Mouse (Mus musculus) intestine, embryonic 16.5 days (tissue): ENCODE measurements around the gene Tmem86b. TPM values are rescaled to one million over a fixed set of nuclear protein-coding genes. Genes with fewer than 3 reads are reported as not detected.
"Not testable (repeated sequence)": the region's sequence is repeated elsewhere in the genome, so short reads cannot be mapped to it uniquely, and the experiment has no call there.

Experiments used
- ATAC-seq: fragments of 200-750 bp; cut with Nextera tagmentation; 2 replicates; pipeline ENCODE4 v1.8.0; 2017; ENCODE audit warnings: moderate TSS enrichment, moderate library complexity
- H3K27ac ChIP-seq: fragments of 300-500 bp; sonication (generic); 2 replicates; pipeline ENCODE4 v1.5.1; 2014; ENCODE audit warnings: mild to moderate bottlenecking, low read length
- H3K27me3 ChIP-seq: fragments of 300-500 bp; sonication (generic); replicated peaks from 2 replicates; pipeline ENCODE4 v1.6.1; 2014; ENCODE audit warnings: low read length, control low read depth, mixed read lengths; ENCODE audit not compliant: control insufficient read depth, insufficient read depth
- H3K36me3 ChIP-seq: fragments of 300-500 bp; sonication (generic); 2 replicates; pipeline ENCODE4 v1.6.1; 2014; ENCODE audit warnings: low read length, control low read depth; ENCODE audit not compliant: control insufficient read depth, insufficient read depth
- H3K4me1 ChIP-seq: fragments of 300-500 bp; sonication (generic); 2 replicates; pipeline ENCODE4 v1.6.1; 2014; ENCODE audit warnings: low read length, control low read depth, mixed read lengths; ENCODE audit not compliant: control insufficient read depth, insufficient read depth
- H3K4me2 ChIP-seq: fragments of 300-500 bp; sonication (generic); 2 replicates; pipeline ENCODE4 v1.6.1; 2014; ENCODE audit warnings: low read depth, low read length, control low read depth
- H3K4me3 ChIP-seq: fragments of 300-500 bp; sonication (generic); 2 replicates; pipeline ENCODE4 v1.5.1; 2014; ENCODE audit warnings: mild to moderate bottlenecking, low read length
- H3K9ac ChIP-seq: fragments of 300-500 bp; sonication (generic); 2 replicates; pipeline ENCODE4 v1.6.1; 2014; ENCODE audit warnings: low read depth, low read length
- H3K9me3 ChIP-seq: fragments of 300-500 bp; sonication (generic); 2 replicates; pipeline ENCODE4 v1.6.1; 2016; ENCODE audit warnings: low read length, control low read depth; ENCODE audit not compliant: control insufficient read depth
- WGBS: fragments of 180-500 bp; shearing (Covaris S2); extraction: QIAGEN DNeasy Blood & Tissue Kit; methylation state at CpG from one replicate; pipeline ENCODE4 v1.1.7; 2014; 5-methylcytosine and 5-hydroxymethylcytosine counted together
- polyA plus RNA-seq: library from polyadenylated mRNA; unstranded; fragments of >200 nt; fragmentation: Nextera tagmentation; extraction: Ambion mirVana; gene quantifications from 2 replicates; pipeline ENCODE4 v1.2.1, GENCODE M21; 2015

Gene Tmem86b
- polyA plus RNA-seq, 1 experiment from 2014 or later, result 16.3 TPM

- Histone ChIP-seq H3K4me2 (no peak overlapping the region), H3K36me3 (no peaks in the 10 kb centered on the region), H3K4me1 (no peaks in the 10 kb centered on the region), H3K9me3 (no peaks in the 10 kb centered on the region), H3K27ac (no peak overlapping the region), H3K4me3 (no peak overlapping the region), H3K9ac (no peak overlapping the region), H3K27me3 (no peaks in the 10 kb centered on the region)
- 65% methylated on average over 8 of the region's 8 CpGs for WGBS
- ATAC-seq, result no peak
Observed at GRCm38 (mm10) chr7:4612386-4612785, 18.8 kb downstream of the Tmem86b start.

- H3K4me2 ChIP-seq, result no peak overlapping the region
- no peak for ATAC-seq
- no peak overlapping the region for H3K9ac ChIP-seq
- H3K9me3 ChIP-seq, result no peaks in the 10 kb centered on the region
- H3K27me3 ChIP-seq, result no peaks in the 10 kb centered on the region
- H3K4me1 ChIP-seq, result no peaks in the 10 kb centered on the region
- H3K27ac ChIP-seq, result no peak overlapping the region
- no peaks in the 10 kb centered on the region for H3K36me3 ChIP-seq
- WGBS, result 79% methylated on average over 12 of the region's 12 CpGs
- H3K4me3 ChIP-seq, result no peak overlapping the region
Observed at GRCm38 (mm10) chr7:4611921-4612341, 19.3 kb downstream of the Tmem86b start.

- H3K36me3 ChIP-seq, result no peaks in the 10 kb centered on the region
- H3K4me2 ChIP-seq, result no peak overlapping the region
- WGBS, result 79% methylated on average over 12 of the region's 12 CpGs
- H3K4me3 ChIP-seq, result no peak overlapping the region
- H3K9ac ChIP-seq, result no peak overlapping the region
- no peaks in the 10 kb centered on the region for H3K4me1 ChIP-seq
- no peak for ATAC-seq
- no peak overlapping the region for H3K27ac ChIP-seq
- no peaks in the 10 kb centered on the region for H3K9me3 ChIP-seq
- H3K27me3 ChIP-seq, result no peaks in the 10 kb centered on the region
Observed at GRCm38 (mm10) chr7:4611511-4611910, 19.7 kb downstream of the Tmem86b start.

DNA sequence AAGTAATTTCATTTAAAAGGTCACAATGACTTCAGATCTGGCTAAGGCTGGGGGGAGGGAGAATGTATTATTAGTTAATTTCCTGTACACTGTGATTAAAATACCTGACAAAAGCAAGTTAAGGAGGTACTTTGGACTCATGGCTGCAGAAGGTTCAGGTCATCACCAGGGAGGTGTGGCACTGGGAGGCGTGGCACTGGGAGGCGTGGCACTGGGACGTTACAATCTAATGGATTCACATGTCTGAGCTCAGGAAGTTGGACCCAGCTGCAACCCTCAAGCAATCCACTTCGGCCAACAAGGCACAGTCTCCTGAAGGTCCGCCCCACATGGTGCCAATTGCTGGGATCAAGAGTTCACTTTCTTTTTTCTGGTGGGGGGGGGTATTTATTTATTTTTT, 23.2 kb downstream of the Tmem86b start:
- Histone ChIP-seq H3K9me3 (no peaks in the 10 kb centered on the region), H3K4me1 (no peaks in the 10 kb centered on the region), H3K4me2 (no peak overlapping the region), H3K27ac (no peak overlapping the region), H3K36me3 (no peaks in the 10 kb centered on the region), H3K27me3 (no peaks in the 10 kb centered on the region), H3K9ac (no peak overlapping the region), H3K4me3 (no peak overlapping the region)
- peak; percentile 89 for ATAC-seq
- WGBS, result 47% methylated on average over 5 of the region's 5 CpGs

DNA sequence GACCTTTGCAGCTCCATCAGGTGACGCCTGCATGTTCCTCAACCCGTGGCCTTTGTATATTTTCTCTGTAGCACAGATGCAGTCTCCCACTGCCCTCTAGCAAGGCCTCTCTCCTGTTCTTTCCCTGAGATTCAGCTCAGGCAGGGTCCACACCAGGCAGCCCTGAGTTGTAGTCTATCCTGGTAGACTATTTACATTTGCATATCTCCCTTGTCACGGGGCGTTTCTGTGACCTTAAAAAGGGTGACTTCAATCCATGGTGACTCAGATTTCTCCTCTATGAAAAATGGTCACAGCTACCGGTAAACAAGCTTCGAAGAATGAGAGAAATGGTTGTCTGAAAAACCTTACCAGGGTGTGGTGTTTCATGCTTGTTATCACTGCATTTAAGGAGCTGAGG, 27.3 kb downstream of the Tmem86b start, which contains the start of gene Ptprh:
Gene Ptprh (minus strand): TSS at position 169 of the 400 bp plus-strand sequence.
- H3K36me3 ChIP-seq, result no peaks in the 10 kb centered on the region
- 57% methylated on average over 6 of the region's 6 CpGs for WGBS
- H3K4me1 ChIP-seq, result 0 out of 2 replicates have a peak, but pooled peaks cover 5% of the 10 kb centered on the region
- H3K9me3 ChIP-seq, result no peaks in the 10 kb centered on the region
- ATAC-seq, result peak; percentile 43
- H3K9ac ChIP-seq, result 0 out of 2 replicates have a peak within 1 kb of the TSS, but pooled peaks have one; percentile 16
- H3K27ac ChIP-seq, result peak within 1 kb of the TSS; percentile 77
- no peaks in the 10 kb centered on the region for H3K27me3 ChIP-seq
- H3K4me2 ChIP-seq, result peak within 1 kb of the TSS; percentile 30; the same call in 1 of the 2 replicates
- H3K4me3 ChIP-seq, result peak within 1 kb of the TSS; percentile 17

DNA sequence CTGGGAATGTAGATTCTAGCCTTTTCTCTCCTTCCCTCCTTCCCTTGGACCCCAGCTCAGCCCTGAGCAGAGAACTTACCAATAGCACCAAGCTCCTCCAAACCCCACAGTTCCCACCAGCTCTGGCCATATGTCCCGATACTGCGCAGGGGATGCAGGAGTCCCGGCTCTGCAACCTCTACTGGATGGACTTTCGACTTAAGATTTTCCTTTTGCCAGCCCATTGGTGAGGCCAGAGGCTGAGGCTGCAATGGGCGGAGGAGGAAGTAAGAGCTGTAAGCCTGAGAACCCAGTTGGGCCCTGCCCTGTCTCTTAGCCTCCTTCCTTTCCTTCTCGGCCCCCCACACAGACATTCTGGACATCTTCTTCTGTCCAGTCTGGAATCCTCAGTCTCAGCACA, 28.3 kb downstream of the Tmem86b start:
- H3K27me3 ChIP-seq, result no peaks in the 10 kb centered on the region
- 72% methylated on average over 6 of the region's 6 CpGs for WGBS
- ATAC-seq, result peak; percentile 82
- H3K9ac ChIP-seq, result 0 out of 2 replicates have a peak overlapping the region, but pooled peaks have one; percentile 16
- peak overlapping the region; percentile 17 for H3K4me3 ChIP-seq
- H3K9me3 ChIP-seq, result no peaks in the 10 kb centered on the region
- H3K36me3 ChIP-seq, result no peaks in the 10 kb centered on the region
- H3K27ac ChIP-seq, result peak overlapping the region; percentile 77
- H3K4me2 ChIP-seq, result peak overlapping the region; percentile 30
- H3K4me1 ChIP-seq, result 0 out of 2 replicates have a peak, but pooled peaks cover 5% of the 10 kb centered on the region

- not testable (repeated sequence) for ATAC-seq, H3K9me3 ChIP-seq, H3K9ac ChIP-seq, H3K4me3 ChIP-seq, H3K27me3 ChIP-seq, H3K4me2 ChIP-seq, H3K36me3 ChIP-seq, H3K27ac ChIP-seq, H3K4me1 ChIP-seq
- 72% methylated on average over 4 of the region's 4 CpGs for WGBS
Observed at GRCm38 (mm10) chr7:4597046-4597445, 34.2 kb downstream of the Tmem86b start.

- not testable (repeated sequence) for H3K36me3 ChIP-seq, H3K9me3 ChIP-seq, ATAC-seq, H3K9ac ChIP-seq, H3K4me1 ChIP-seq, H3K4me2 ChIP-seq, H3K4me3 ChIP-seq, H3K27ac ChIP-seq, H3K27me3 ChIP-seq
- WGBS, result 85% methylated on average over 3 of the region's 3 CpGs
Observed at GRCm38 (mm10) chr7:4581481-4581880, 49.7 kb downstream of the Tmem86b start.
